Mouse (Mus musculus) liver, embryonic 16.5 days (tissue): ENCODE measurements around the gene Tlr9. TPM values are rescaled to one million over a fixed set of nuclear protein-coding genes. Genes with fewer than 3 reads are reported as not detected.

ENCODE experiments used
- ATAC-seq: fragments of 200-750 bp; cut with Nextera tagmentation; 2 replicates; pipeline ENCODE4 v1.8.0; 2017; ENCODE audit warnings: low read depth, mild to moderate bottlenecking, moderate number of reproducible peaks, moderate library complexity
- H3K27ac ChIP-seq: fragments of 300-500 bp; sonication (generic); 2 replicates; pipeline ENCODE4 v1.5.1; 2014; ENCODE audit warnings: mild to moderate bottlenecking, low read length
- H3K27me3 ChIP-seq: fragments of 300-500 bp; sonication (generic); 2 replicates; pipeline ENCODE4 v1.6.1; 2014; ENCODE audit warnings: low read depth, low read length, mixed read lengths; ENCODE audit not compliant: control insufficient read depth, insufficient read depth
- H3K36me3 ChIP-seq: fragments of 300-500 bp; sonication (generic); 2 replicates; pipeline ENCODE4 v1.6.1; 2014; ENCODE audit warnings: mild to moderate bottlenecking; ENCODE audit not compliant: control insufficient read depth, insufficient read depth
- H3K4me1 ChIP-seq: fragments of 300-500 bp; sonication (generic); 2 replicates; pipeline ENCODE4 v1.6.1; 2014; ENCODE audit warnings: low read depth, low read length, mixed read lengths; ENCODE audit not compliant: control insufficient read depth
- H3K4me2 ChIP-seq: fragments of 300-500 bp; sonication (generic); 2 replicates; pipeline ENCODE4 v1.6.1; 2014; ENCODE audit warnings: low read depth, low read length, mixed read lengths
- H3K4me3 ChIP-seq: fragments of 300-500 bp; sonication (generic); 2 replicates; pipeline ENCODE4 v1.5.1; 2014; ENCODE audit warnings: low read depth, mild to moderate bottlenecking, low read length
- H3K9ac ChIP-seq: fragments of 300-500 bp; sonication (generic); 2 replicates; pipeline ENCODE4 v1.6.1; 2014; ENCODE audit warnings: low read depth, low read length
- H3K9me3 ChIP-seq: fragments of 300-500 bp; sonication (generic); replicated peaks from 2 replicates; pipeline ENCODE4 v1.6.1; 2016; ENCODE audit warnings: low read length; ENCODE audit not compliant: control insufficient read depth
- WGBS: fragments of 180-500 bp; shearing (Covaris S2); extraction: QIAGEN DNeasy Blood & Tissue Kit; methylation state at CpG from one replicate; pipeline ENCODE4 v1.1.7; 2014; ENCODE audit not compliant: insufficient replicate concordance; 5-methylcytosine and 5-hydroxymethylcytosine counted together
- polyA plus RNA-seq: library from polyadenylated mRNA; unstranded; fragments of >200 nt; fragmentation: Nextera tagmentation; extraction: Ambion mirVana; gene quantifications from 2 replicates; pipeline ENCODE4 v1.2.1, GENCODE M21; 2015

The Tlr9 gene
- 0.04 and 0.05 TPM in 2 replicates for polyA plus RNA-seq

- no peak within 1 kb of the TSS for H3K4me3 ChIP-seq
Observed at GRCm38 (mm10) chr9:106222261-106222851, at the start of gene Tlr9. TSS of gene Tlr9 (plus strand) at chr9:106222598.

GRCm38 (mm10) chr9:106173363-106173762 lies 49.0 kb upstream of the Tlr9 start:
- H3K4me1 ChIP-seq: peaks cover 31% of the 10 kb centered on the region
- H3K4me3 ChIP-seq: peak overlapping the region; percentile 40
- H3K9ac ChIP-seq: no peak overlapping the region
- no peak for ATAC-seq
- no peaks in the 10 kb centered on the region for H3K27me3 ChIP-seq
- 42% methylated on average over 2 of the region's 2 CpGs for WGBS
- H3K4me2 ChIP-seq: peak overlapping the region; percentile 88
- H3K27ac ChIP-seq: no peak overlapping the region
- H3K36me3 ChIP-seq: peaks cover 15% of the 10 kb centered on the region
- H3K9me3 ChIP-seq: no peaks in the 10 kb centered on the region

More at GRCm38 (mm10) chr9:106222261-106222851, at the start of gene Tlr9:
- Histone ChIP-seq H3K4me2 (no peak within 1 kb of the TSS), H3K9ac (no peak within 1 kb of the TSS), H3K27ac (no peak within 1 kb of the TSS), H3K27me3 (peaks cover 26% of the 10 kb centered on the region), H3K36me3 (no peaks in the 10 kb centered on the region), H3K4me1 (no peaks in the 10 kb centered on the region), H3K9me3 (no peaks in the 10 kb centered on the region)
- WGBS: 29% methylated on average over 4 of the region's 4 CpGs
- ATAC-seq: peak; percentile 16; the same call in 1 of the 2 replicates

DNA sequence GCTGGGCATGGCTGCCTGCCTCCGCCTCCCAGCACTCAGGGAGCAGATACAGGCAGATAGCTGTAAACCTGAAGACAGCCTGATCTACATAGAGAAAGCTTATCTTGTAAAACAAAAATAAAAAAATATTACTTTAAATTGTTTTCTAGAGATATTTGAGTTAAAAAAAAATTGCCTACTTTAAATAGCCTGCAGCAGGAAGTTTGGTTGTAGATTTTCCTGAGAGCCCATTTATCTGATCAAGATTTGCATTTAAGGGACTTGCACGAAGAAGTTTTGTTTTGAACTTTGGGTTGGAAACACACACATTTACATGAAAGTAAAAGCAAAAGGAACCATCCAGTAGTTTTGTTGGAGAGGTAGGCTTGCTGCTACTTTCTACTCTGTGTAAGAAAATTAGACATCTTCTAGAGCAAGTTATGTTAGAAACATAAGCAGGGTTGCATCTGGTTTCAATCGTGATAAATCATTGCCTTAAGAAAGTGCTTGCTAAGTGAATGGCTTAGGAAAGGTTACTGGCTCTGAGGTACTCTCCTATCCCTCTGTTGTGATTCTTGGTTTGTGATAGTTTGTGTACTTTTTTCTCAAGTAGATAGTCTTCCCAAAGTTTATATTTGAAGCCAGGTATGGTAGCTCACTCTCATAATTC lies 46.7 kb upstream of the Tlr9 start:
- Histone ChIP-seq H3K9ac (no peak overlapping the region), H3K36me3 (peaks cover 25% of the 10 kb centered on the region), H3K4me3 (no peak overlapping the region), H3K4me2 (no peak overlapping the region), H3K27me3 (no peaks in the 10 kb centered on the region), H3K27ac (no peak overlapping the region), H3K4me1 (peaks cover 20% of the 10 kb centered on the region), H3K9me3 (no peaks in the 10 kb centered on the region)
- WGBS: 42% methylated on average over 3 of the region's 3 CpGs
- no peak for ATAC-seq

GRCm38 (mm10) chr9:106176769-106177168 lies 45.6 kb upstream of the Tlr9 start:
- peaks cover 36% of the 10 kb centered on the region for H3K36me3 ChIP-seq
- H3K4me1 ChIP-seq: peaks cover 20% of the 10 kb centered on the region
- no peak for ATAC-seq
- no peak overlapping the region for H3K4me2 ChIP-seq
- no peaks in the 10 kb centered on the region for H3K9me3 ChIP-seq
- no peak overlapping the region for H3K4me3 ChIP-seq
- no peak overlapping the region for H3K9ac ChIP-seq
- no peaks in the 10 kb centered on the region for H3K27me3 ChIP-seq
- WGBS: 88% methylated on average over 5 of the region's 5 CpGs
- H3K27ac ChIP-seq: no peak overlapping the region

GRCm38 (mm10) chr9:106177799-106178198 lies 44.6 kb upstream of the Tlr9 start:
- Histone ChIP-seq H3K27ac (no peak overlapping the region), H3K4me3 (no peak overlapping the region), H3K4me2 (no peak overlapping the region), H3K4me1 (peaks cover 20% of the 10 kb centered on the region), H3K36me3 (peaks cover 44% of the 10 kb centered on the region), H3K9ac (no peak overlapping the region), H3K9me3 (no peaks in the 10 kb centered on the region), H3K27me3 (no peaks in the 10 kb centered on the region)
- 89% methylated on average over 6 of the region's 6 CpGs for WGBS
- no peak for ATAC-seq

- peaks cover 61% of the 10 kb centered on the region for H3K36me3 ChIP-seq
- no peak for ATAC-seq
- no peak overlapping the region for H3K27ac ChIP-seq
- 95% methylated on average over 2 of the region's 2 CpGs for WGBS
- H3K9me3 ChIP-seq: no peaks in the 10 kb centered on the region
- H3K9ac ChIP-seq: no peak overlapping the region
- H3K4me2 ChIP-seq: no peak overlapping the region
- no peak overlapping the region for H3K4me3 ChIP-seq
- H3K27me3 ChIP-seq: no peaks in the 10 kb centered on the region
- H3K4me1 ChIP-seq: peaks cover 9% of the 10 kb centered on the region
Observed at GRCm38 (mm10) chr9:106179454-106179853, 42.9 kb upstream of the Tlr9 start.

GRCm38 (mm10) chr9:106179964-106180363 lies 42.4 kb upstream of the Tlr9 start:
- Histone ChIP-seq H3K4me1 (peaks cover 4% of the 10 kb centered on the region), H3K27me3 (no peaks in the 10 kb centered on the region), H3K4me3 (no peak overlapping the region), H3K9me3 (no peaks in the 10 kb centered on the region), H3K36me3 (peaks cover 66% of the 10 kb centered on the region), H3K27ac (no peak overlapping the region), H3K9ac (no peak overlapping the region), H3K4me2 (no peak overlapping the region)
- ATAC-seq: no peak
- WGBS: 85% methylated on average over 3 of the region's 3 CpGs

DNA sequence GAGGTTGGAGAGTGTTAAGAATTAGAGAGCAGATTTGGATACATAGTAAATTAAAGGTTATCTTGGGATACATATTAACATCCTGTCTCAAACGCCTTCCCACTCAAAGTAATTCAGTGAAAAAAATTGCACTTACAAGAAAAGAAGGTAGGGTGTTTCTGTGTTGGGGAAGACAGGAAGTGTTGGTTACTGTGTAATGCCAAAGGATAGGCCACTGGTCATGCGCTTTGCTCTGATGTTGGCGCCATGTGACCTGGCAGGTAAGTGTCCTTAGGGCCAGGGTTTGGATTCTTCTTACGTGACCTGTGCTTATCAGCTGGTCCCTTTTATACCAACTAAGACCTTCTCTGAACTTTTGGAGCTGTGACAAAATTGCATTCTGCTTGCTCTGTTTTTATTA lies 40.3 kb upstream of the Tlr9 start:
- Histone ChIP-seq H3K4me1 (no peaks in the 10 kb centered on the region), H3K9ac (no peak overlapping the region), H3K4me2 (no peak overlapping the region), H3K27ac (no peak overlapping the region), H3K9me3 (no peaks in the 10 kb centered on the region), H3K27me3 (no peaks in the 10 kb centered on the region), H3K36me3 (peaks cover 77% of the 10 kb centered on the region), H3K4me3 (no peak overlapping the region)
- ATAC-seq: no peak
- 85% methylated on average over 4 of the region's 4 CpGs for WGBS

- Histone ChIP-seq H3K36me3 (peaks cover 77% of the 10 kb centered on the region), H3K4me1 (no peaks in the 10 kb centered on the region), H3K4me3 (no peak overlapping the region), H3K9ac (no peak overlapping the region), H3K4me2 (no peak overlapping the region), H3K27me3 (no peaks in the 10 kb centered on the region), H3K27ac (no peak overlapping the region), H3K9me3 (no peaks in the 10 kb centered on the region)
- 86% methylated on average over 5 of the region's 5 CpGs for WGBS
- ATAC-seq: no peak
Observed at GRCm38 (mm10) chr9:106183996-106184395, 38.4 kb upstream of the Tlr9 start.
